Mouse (Mus musculus): ENCODE results near the gene Fam207a.

DNA sequence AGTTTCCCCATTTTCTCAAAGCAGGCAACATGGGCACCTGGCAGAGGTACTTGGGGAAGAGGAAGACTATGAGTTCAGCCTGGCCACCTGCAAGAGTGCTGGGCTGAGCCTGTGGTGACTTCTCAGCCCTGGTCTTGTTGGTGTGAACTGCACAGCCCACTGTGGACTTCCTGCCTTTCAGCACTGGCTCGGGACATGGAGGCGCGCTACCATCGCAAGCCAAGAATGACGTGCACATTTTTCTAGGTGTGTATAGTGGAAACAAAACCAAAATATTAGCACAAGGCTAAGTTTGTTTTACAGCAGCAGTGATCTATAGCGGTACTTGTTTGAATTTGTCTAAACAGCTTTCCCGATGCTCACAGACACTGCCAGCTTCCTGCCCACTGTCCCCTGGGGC lies 44.1 kb downstream of the Fam207a start:
- TF ChIP-seq EP300 (IDR thresholded peaks at IDR 0.05; ENCODE audit: insufficient read depth, low read depth, low read length) (no peak), CTCF (IDR thresholded peaks at IDR 0.05) (no peak)

Measured in heart, adult 2 months (tissue).